ENCODE assay signal across 9 mouse cellular contexts in the genomic region with DNA sequence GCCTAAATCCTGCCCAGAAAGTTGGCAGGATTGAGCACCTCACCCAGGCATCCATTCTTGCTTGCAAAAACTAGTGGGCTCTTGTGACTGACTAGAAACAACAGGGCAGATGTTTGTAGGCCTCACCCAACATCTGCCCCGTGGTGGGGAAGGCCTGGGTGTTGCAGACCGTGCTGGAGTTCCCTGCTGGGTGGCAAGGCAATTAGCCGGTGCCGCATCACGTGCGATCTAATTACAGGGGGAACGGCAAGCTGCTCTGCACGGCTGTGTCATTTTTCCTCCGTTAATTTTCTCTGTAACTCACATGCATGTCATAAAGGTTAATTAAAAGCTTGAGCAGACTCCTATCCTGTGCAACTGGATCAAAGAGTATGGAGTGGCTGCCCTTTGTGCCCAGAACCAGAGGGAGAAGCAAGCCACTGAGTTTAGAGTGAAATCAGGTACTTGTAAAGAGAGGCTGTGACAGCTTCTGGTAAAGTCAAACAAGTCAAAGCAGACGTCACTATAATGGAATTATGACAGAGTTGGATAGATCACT.
DNase-seq lines count a peak whose midpoint lies in the region; ATAC-seq and TF ChIP-seq lines count a peak whose summit lies in the region.
"Had no signal": no experiment of that assay in that cellular context is flagged by ENCODE, and none has a peak within 500 bp of the region (broad histone marks: within the 10 kb centered on the region; RNA-seq: fewer than 3 reads in every experiment).

No protein-coding gene starts in this region.

- intact Hi-C loops in heart, postnatal 25 days (cut with DNase I): no loop called here

- ATAC-seq in forebrain, embryonic 13.5 days: peak; percentile 71; the same call in 1 of the 2 replicates
- no peak for ATAC-seq in limb, embryonic 11.5 days (ENCODE audit: insufficient number of reproducible peaks, low FRiP score, low TSS enrichment, low read depth)
- ATAC-seq in monocyte, adult 5-6 weeks (replicated peaks; ENCODE audit: insufficient number of reproducible peaks, low FRiP score, low TSS enrichment, poor library complexity, severe bottlenecking): no peak

- no peak overlapping the region for H3K9ac ChIP-seq in forebrain, embryonic 13.5 days
- H3K9ac ChIP-seq in limb, embryonic 11.5 days (ENCODE audit: low read length): no peak overlapping the region

- TF ChIP-seq CTCF in layer of hippocampus, adult 2 months (conservative IDR thresholded peaks at IDR 0.05): no peak
- TF ChIP-seq CTCF in brain, embryonic 14.5 days (IDR thresholded peaks at IDR 0.05; ENCODE audit: borderline replicate concordance, extremely low read depth, insufficient read depth, insufficient read length): no peak

- H3K9me3 ChIP-seq in forebrain, embryonic 13.5 days (replicated peaks): 0 out of 2 replicates have a peak, but pooled peaks cover 4% of the 10 kb centered on the region
- H3K9me3 ChIP-seq in limb, embryonic 11.5 days (ENCODE audit: control insufficient read depth, low read length): peaks cover 2% of the 10 kb centered on the region; the same call in 1 of the 2 replicates

- no peak for TF ChIP-seq POLR2A in brain, embryonic 14.5 days (IDR thresholded peaks at IDR 0.05; ENCODE audit: borderline replicate concordance, extremely low read depth, insufficient read depth, insufficient read length, poor library complexity, severe bottlenecking)

- no peaks in the 10 kb centered on the region for H3K27me3 ChIP-seq in forebrain, embryonic 13.5 days
- H3K27me3 ChIP-seq in limb, embryonic 11.5 days (ENCODE audit: control insufficient read depth, insufficient read depth, low read length): no peaks in the 10 kb centered on the region

- no peak for DNase-seq in layer of hippocampus, adult 2 months (ENCODE audit: low spot score in 2 of 2)
- no peak for DNase-seq in layer of hippocampus, adult 11-12 months (ENCODE audit: low spot score)
- peak; percentile 77 for DNase-seq in brain, embryonic 14.5 days (ENCODE audit: low read depth)
- peak; percentile 68 for DNase-seq in limb, embryonic 11.5 days (ENCODE audit: low spot score)
- no peak for DNase-seq in heart, postnatal 25 days (ENCODE audit: low spot score)
- DNase-seq in gastrocnemius, postnatal 10 days: no peak

- H3K4me2 ChIP-seq in forebrain, embryonic 13.5 days: no peak overlapping the region
- H3K4me2 ChIP-seq in limb, embryonic 11.5 days (ENCODE audit: low read depth, severe bottlenecking): no peak overlapping the region

- H3K4me3 ChIP-seq in layer of hippocampus, adult 2 months: no peak overlapping the region
- H3K4me3 ChIP-seq in forebrain, embryonic 13.5 days: no peak overlapping the region
- no peak overlapping the region for H3K4me3 ChIP-seq in limb, embryonic 11.5 days (ENCODE audit: low read depth, low read length)
- H3K4me3 ChIP-seq: left cerebral cortex, adult 2 months had no signal

- H3K36me3 ChIP-seq in forebrain, embryonic 13.5 days (ENCODE audit: poor library complexity, severe bottlenecking): no peaks in the 10 kb centered on the region
- no peaks in the 10 kb centered on the region for H3K36me3 ChIP-seq in limb, embryonic 11.5 days (ENCODE audit: control insufficient read depth, insufficient read depth, low read length)

- H3K27ac ChIP-seq in layer of hippocampus, adult 2 months: 0 out of 2 replicates have a peak overlapping the region, but pooled peaks have one; percentile 29
- no peak overlapping the region for H3K27ac ChIP-seq in forebrain, embryonic 13.5 days
- peak overlapping the region; percentile 92 for H3K27ac ChIP-seq in limb, embryonic 11.5 days (replicated peaks; ENCODE audit: low read depth, low read length)
- H3K27ac ChIP-seq: left cerebral cortex, adult 2 months had no signal

- 28% methylated on average over 10 of the region's 10 CpGs for WGBS in forebrain, embryonic 13.5 days
- 7% methylated on average over 10 of the region's 10 CpGs for WGBS in limb, embryonic 11.5 days

- peaks cover 20% of the 10 kb centered on the region for H3K4me1 ChIP-seq in forebrain, embryonic 13.5 days
- H3K4me1 ChIP-seq in limb, embryonic 11.5 days (ENCODE audit: control insufficient read depth, insufficient read depth, low read length): peaks cover 42% of the 10 kb centered on the region

Comparison
In these comparisons a context has a peak if more than half of its experiments do, and no peak if none do; other contexts are left out.
1. DNase-seq: peak in brain, embryonic 14.5 days (single experiment) and limb, embryonic 11.5 days (single experiment); none in layer of hippocampus, adult 2 months (0 of 2), layer of hippocampus, adult 11-12 months (single experiment), heart, postnatal 25 days (single experiment) and gastrocnemius, postnatal 10 days (single experiment).